Mouse (Mus musculus) cerebellum, adult 2 months (tissue): ENCODE data around the gene Lyzl6.

ENCODE experiments used
- CTCF ChIP-seq: fragments of 200-500 bp; IDR thresholded peaks from 2 replicates; pipeline ENCODE4 v1.5.1; 2011; ENCODE audit warnings: low read depth, mild to moderate bottlenecking, control low read depth, low read length, moderate library complexity, borderline replicate concordance; ENCODE audit not compliant: insufficient read depth
- POLR2A ChIP-seq: fragments of 200-500 bp; IDR thresholded peaks from 2 replicates; pipeline ENCODE4 v1.6.1; 2011; ENCODE audit warnings: low read length, control low read depth, borderline replicate concordance; ENCODE audit not compliant: insufficient read depth

- no peak for TF ChIP-seq CTCF
- TF ChIP-seq POLR2A, result no peak
Observed at GRCm38 (mm10) chr11:103666907-103667426, 28.3 kb upstream of the Lyzl6 start.
